Mouse (Mus musculus) lung, postnatal 0 days (tissue): ENCODE data around the gene Ppp6r2.

Source experiments
- CTCF ChIP-seq: IDR thresholded peaks from 2 replicates; pipeline ENCODE4 v1.5.1; 2016; ENCODE audit warnings: antibody characterized with exemption, mild to moderate bottlenecking
- EP300 ChIP-seq: IDR thresholded peaks from 2 replicates; pipeline ENCODE4 v1.6.1; 2016; ENCODE audit warnings: antibody characterized with exemption, mild to moderate bottlenecking, control low read depth

GRCm38 (mm10) chr15:89313359-89313758, 102.0 kb downstream of the Ppp6r2 start:
- TF ChIP-seq EP300 (no peak), CTCF (no peak)
